Mouse (Mus musculus) megakaryocyte, adult 5-6 weeks (primary cell): ENCODE data around the gene Crhr1. TPM values are rescaled to one million over a fixed set of nuclear protein-coding genes. Genes with fewer than 3 reads are reported as not detected.
"Not testable (repeated sequence)": the region's sequence is repeated elsewhere in the genome, so short reads cannot be mapped to it uniquely, and the experiment has no call there.

Experiments
- ATAC-seq: 2 replicates; pipeline ENCODE4 v1.8.0; 2016; ENCODE audit warnings: mild to moderate bottlenecking, inconsistent platforms; ENCODE audit not compliant: poor library complexity, severe bottlenecking
- total RNA-seq, 2 experiments: library from RNA; stranded (forward) in 1 of 2; stranded (reverse) in 1 of 2; fragments of 153-499, 151-499 nt in 1 of 2; fragments of 221-1000, 200-1000 nt in 1 of 2; gene quantifications; 2 replicates each; pipeline versions ENCODE4 v1.2.3 to v1.2.4; 2015 to 2017

Crhr1 gene
- total RNA-seq, 2 experiments from 2014 or later, result not detected

DNA sequence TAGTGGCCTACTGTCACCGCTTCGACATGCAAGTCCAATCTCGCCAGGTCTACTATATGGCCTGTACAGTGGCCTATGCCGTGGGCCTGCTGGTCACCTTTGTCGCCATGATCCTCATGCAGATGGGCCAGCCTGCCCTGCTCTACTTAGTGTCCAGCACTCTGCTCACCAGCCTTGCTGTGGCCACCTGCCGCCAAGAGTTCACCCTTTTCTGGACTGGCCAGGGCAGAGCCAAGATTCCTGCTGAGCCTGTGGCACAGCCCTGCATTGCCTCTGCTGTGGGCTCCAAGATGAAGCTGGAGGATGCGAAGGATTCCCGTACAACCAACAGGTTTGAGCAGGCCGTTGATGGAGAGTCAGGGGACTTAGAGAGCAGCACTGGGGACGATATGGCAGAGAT lies 55.1 kb downstream of the Crhr1 start:
- no peak for ATAC-seq

DNA sequence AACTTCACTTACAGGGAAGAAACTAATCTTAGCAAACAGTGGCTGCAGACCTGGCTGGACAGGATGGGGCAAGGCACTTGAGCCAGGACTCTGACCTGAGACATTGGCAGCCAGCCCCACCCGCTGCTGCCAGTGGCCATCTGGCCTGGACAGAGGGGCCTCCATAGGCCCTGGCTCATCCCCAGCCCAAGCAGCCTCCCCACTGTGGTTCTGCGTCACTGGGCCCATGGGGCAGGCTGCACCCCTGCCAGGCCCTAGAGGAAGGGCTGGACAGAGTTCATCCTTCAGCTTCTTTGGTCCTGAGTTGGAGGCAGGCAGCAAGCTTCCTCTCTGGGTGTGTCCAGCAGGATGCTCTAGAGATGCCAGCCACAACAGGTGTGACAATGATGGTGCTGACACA lies 57.4 kb downstream of the Crhr1 start:
- ATAC-seq, result no peak

- no peak for ATAC-seq
These were observed 62.7 kb downstream of the Crhr1 start for GRCm38 (mm10) chr11:104195382-104195781.

- peak; percentile 87 for ATAC-seq
These were observed 63.1 kb downstream of the Crhr1 start for GRCm38 (mm10) chr11:104195791-104196190.

- ATAC-seq, result no peak
These were observed 65.2 kb downstream of the Crhr1 start for GRCm38 (mm10) chr11:104197861-104198260.

DNA sequence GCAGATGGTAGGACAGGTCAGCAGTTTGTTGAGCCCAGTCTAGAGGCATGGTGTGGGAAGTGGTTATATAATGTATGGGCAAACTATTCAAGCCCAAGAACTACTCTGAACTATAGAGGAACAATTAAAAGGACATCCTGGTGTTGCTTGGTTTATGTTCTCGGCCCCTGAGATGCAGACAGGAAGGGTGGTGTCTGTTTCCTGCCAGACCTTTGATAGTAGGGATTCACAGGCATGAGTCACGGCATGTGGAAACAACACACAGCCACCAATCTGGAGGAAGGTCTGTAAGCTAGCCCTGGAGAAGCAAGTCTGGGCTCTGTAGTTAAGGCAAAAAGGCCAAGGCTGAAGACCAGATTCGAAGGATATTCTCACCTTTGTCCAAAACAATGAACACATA lies 70.6 kb downstream of the Crhr1 start:
- no peak for ATAC-seq

GRCm38 (mm10) chr11:104206573-104206972 lies 73.9 kb downstream of the Crhr1 start:
- ATAC-seq, result no peak

GRCm38 (mm10) chr11:104209041-104209440 lies 76.4 kb downstream of the Crhr1 start:
- ATAC-seq, result no peak

GRCm38 (mm10) chr11:104211251-104211650 lies 78.6 kb downstream of the Crhr1 start:
- no peak for ATAC-seq

DNA sequence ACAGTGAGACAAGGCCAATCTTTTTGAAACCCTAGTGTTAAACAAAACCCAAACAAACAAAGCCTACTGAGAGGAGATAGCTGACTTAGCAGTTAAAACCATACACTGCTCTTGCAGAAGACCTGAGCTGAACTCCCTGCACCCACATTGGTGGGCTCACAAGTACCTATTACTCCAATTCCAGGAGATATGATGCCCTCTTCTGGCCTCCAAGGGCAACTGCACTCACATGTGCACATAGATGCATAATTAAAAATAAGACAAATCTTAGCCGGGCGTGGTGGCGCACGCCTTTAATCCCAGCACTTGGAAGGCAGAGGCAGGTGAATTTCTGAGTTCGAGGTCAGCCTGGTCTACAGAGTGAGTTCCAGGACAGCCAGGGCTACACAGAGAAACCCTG lies 81.5 kb downstream of the Crhr1 start:
- ATAC-seq, result not testable (repeated sequence)

GRCm38 (mm10) chr11:104218075-104218474 lies 85.4 kb downstream of the Crhr1 start:
- ATAC-seq, result no peak

- no peak for ATAC-seq
These were observed 87.6 kb downstream of the Crhr1 start for GRCm38 (mm10) chr11:104220291-104220690.

DNA sequence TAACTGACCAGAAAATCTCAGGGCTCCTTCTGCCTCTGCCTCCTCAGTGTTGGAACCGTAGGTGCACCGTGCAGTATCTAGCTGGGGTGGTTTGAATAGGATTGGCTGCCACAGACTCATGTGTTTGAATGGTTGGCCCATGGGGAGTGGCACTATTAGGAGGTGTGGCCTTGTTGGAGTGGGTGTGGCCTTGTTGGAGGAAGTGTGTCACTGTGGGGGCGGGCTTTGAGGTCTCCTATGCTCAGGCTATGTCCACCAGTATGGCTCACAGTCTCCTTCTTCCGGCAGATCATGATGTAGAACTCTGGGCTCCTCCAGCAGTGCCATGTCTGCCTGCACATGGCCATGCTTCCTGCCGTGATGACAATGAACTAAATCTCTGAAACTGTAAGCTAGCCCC lies 89.1 kb downstream of the Crhr1 start:
- ATAC-seq, result no peak

DNA sequence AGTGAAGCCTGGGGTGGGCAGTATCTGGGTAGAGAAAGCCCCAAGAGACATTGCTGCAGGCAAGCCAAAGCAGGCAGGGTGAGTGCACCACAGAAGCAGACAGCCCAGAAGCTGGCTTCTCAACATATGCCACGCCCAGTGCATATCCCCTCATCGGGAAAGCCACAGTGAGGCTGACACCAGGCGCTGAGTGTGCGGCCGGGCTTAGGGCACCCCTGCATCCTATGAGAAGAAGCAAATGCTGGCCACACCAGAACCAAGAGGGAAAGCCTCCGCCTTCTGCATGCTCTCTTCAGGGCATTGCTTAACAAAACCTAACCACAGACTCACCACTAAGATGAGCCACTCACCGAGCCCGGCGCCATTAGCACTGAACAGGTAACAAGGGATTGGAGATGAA lies 90.6 kb downstream of the Crhr1 start:
- no peak for ATAC-seq

Other genes with a start within 250 kb of the Crhr1 start
- 44.8 and 50.0 TPM in 2 replicates for gene Nsf, start 178.8 kb upstream of the Crhr1 start, total RNA-seq (2015)
- 49.3 and 51.1 TPM in 2 replicates for gene Nsf, start 178.8 kb upstream of the Crhr1 start, total RNA-seq (2017)
- gene Arf2, start 166.1 kb upstream of the Crhr1 start, total RNA-seq (2015), result 37.6 and 41.1 TPM in 2 replicates
- 52.2 and 55.1 TPM in 2 replicates for gene Arf2, start 166.1 kb upstream of the Crhr1 start, total RNA-seq (2017)
- gene Sppl2c, start 53.5 kb downstream of the Crhr1 start, total RNA-seq (2015), result not detected in 2 replicates
- gene Sppl2c, start 53.5 kb downstream of the Crhr1 start, total RNA-seq (2017), result not detected in 2 replicates
- 0.09 and 0.36 TPM in 2 replicates for gene Mapt, start 98.5 kb downstream of the Crhr1 start, total RNA-seq (2015)
- 0.48 and 1.5 TPM in 2 replicates for gene Mapt, start 98.5 kb downstream of the Crhr1 start, total RNA-seq (2017)